Mouse (Mus musculus): ENCODE results near the gene Cd48. TPM values are rescaled to one million over a fixed set of nuclear protein-coding genes. Genes with fewer than 3 reads are reported as not detected.

Gene Cd48
- polyA plus RNA-seq, 1 experiment, result 0.70 TPM

- Histone ChIP-seq H3K4me3 (replicated peaks) (no peak overlapping the region), H3K4me1 (peaks cover 13% of the 10 kb centered on the region; the same call in 1 of the 2 replicates), H3K27me3 (replicated peaks) (no peaks in the 10 kb centered on the region), H3K9me3 (peaks cover 6% of the 10 kb centered on the region), H3K36me3 (replicated peaks; ENCODE audit: low read length) (peaks cover 5% of the 10 kb centered on the region)
- TF ChIP-seq FLI1 (IDR thresholded peaks at IDR 0.05; ENCODE audit: low read length) (no peak), GATA1 (IDR thresholded peaks at IDR 0.05; ENCODE audit: borderline replicate concordance, low read length) (no peak)
Measured at GRCm38 (mm10) chr1:171748127-171748969, 66.5 kb downstream of the Cd48 start.

Other genes with a start within 250 kb of the Cd48 start
- 21.9 and 94.2 TPM in 2 replicates for gene F11r, start 244.5 kb upstream of the Cd48 start, polyA plus RNA-seq (2012; ENCODE audit: insufficient read depth, low replicate concordance)
- 4.6 and 9.8 TPM in 2 replicates for gene Alyref2, start 178.5 kb upstream of the Cd48 start, polyA plus RNA-seq (2012; ENCODE audit: insufficient read depth, low replicate concordance)
- 0.94 TPM in 1 of 2 replicates, not detected in the other for gene Itln1, start 146.7 kb upstream of the Cd48 start, polyA plus RNA-seq (2012; ENCODE audit: insufficient read depth, low replicate concordance)
- gene Cd244a, start 122.8 kb upstream of the Cd48 start, polyA plus RNA-seq (2012; ENCODE audit: insufficient read depth, low replicate concordance), result not detected in 2 replicates
- 3.3 TPM in 1 of 2 replicates, not detected in the other for gene Ly9, start 74.6 kb upstream of the Cd48 start, polyA plus RNA-seq (2012; ENCODE audit: insufficient read depth, low replicate concordance)
- 0.31 TPM in 1 of 2 replicates, not detected in the other for gene Slamf7, start 29.0 kb upstream of the Cd48 start, polyA plus RNA-seq (2012; ENCODE audit: insufficient read depth, low replicate concordance)
- 6.4 and 38.5 TPM in 2 replicates for gene Slamf1, start 85.1 kb downstream of the Cd48 start, polyA plus RNA-seq (2012; ENCODE audit: insufficient read depth, low replicate concordance)
- gene Cd84, start 157.7 kb downstream of the Cd48 start, polyA plus RNA-seq (2012; ENCODE audit: insufficient read depth, low replicate concordance), result 1.2 and 4.2 TPM in 2 replicates
- gene Gm10521, start 213.7 kb downstream of the Cd48 start, polyA plus RNA-seq (2012; ENCODE audit: insufficient read depth, low replicate concordance), result 0.36 TPM in 1 of 2 replicates, not detected in the other
- not detected in 2 replicates for gene Slamf6, start 235.5 kb downstream of the Cd48 start, polyA plus RNA-seq (2012; ENCODE audit: insufficient read depth, low replicate concordance)

Data from megakaryocyte, embryonic 14.5 days (primary cell).